ENCODE assay signal across 9 mouse cellular contexts in genomic region chr7:79238741-79239140, GRCm38 (mm10). TPM values are rescaled to one million over a fixed set of nuclear protein-coding genes. Genes with fewer than 3 reads are reported as not detected.
DNase-seq lines count a peak whose midpoint lies in the region; ATAC-seq and TF ChIP-seq lines count a peak whose summit lies in the region.
"Had no signal": no experiment of that assay in that cellular context is flagged by ENCODE, and none has a peak within 500 bp of the region (broad histone marks: within the 10 kb centered on the region; RNA-seq: fewer than 3 reads in every experiment).

No protein-coding gene starts in this region.

- H3K4me3 ChIP-seq in forebrain, embryonic 14.5 days (ENCODE audit: low read depth, low read length): no peak overlapping the region
- H3K4me3 ChIP-seq in forebrain, embryonic 16.5 days (replicated peaks; ENCODE audit: low read length): no peak overlapping the region
- no peak overlapping the region for H3K4me3 ChIP-seq in midbrain, postnatal 0 days (ENCODE audit: low read depth, low read length)
- no peak overlapping the region for H3K4me3 ChIP-seq in midbrain, embryonic 10.5 days
- no peak overlapping the region for H3K4me3 ChIP-seq in hindbrain, embryonic 14.5 days (replicated peaks; ENCODE audit: low read length)
- H3K4me3 ChIP-seq: lung, embryonic 15.5 days had no signal

- no peaks in the 10 kb centered on the region for H3K9me3 ChIP-seq in forebrain, embryonic 14.5 days (replicated peaks; ENCODE audit: control insufficient read depth, low read length)
- H3K9me3 ChIP-seq in forebrain, embryonic 16.5 days (ENCODE audit: control insufficient read depth, low read length): no peaks in the 10 kb centered on the region
- no peaks in the 10 kb centered on the region for H3K9me3 ChIP-seq in midbrain, postnatal 0 days (ENCODE audit: low read length)
- H3K9me3 ChIP-seq in midbrain, embryonic 10.5 days (replicated peaks): no peaks in the 10 kb centered on the region
- no peaks in the 10 kb centered on the region for H3K9me3 ChIP-seq in hindbrain, embryonic 14.5 days (ENCODE audit: control insufficient read depth, low read length)
- H3K9me3 ChIP-seq: lung, embryonic 15.5 days had no signal

- H3K27ac ChIP-seq in forebrain, embryonic 14.5 days (ENCODE audit: low read depth, low read length): no peak overlapping the region
- H3K27ac ChIP-seq in forebrain, embryonic 16.5 days (ENCODE audit: low read length): no peak overlapping the region
- H3K27ac ChIP-seq in midbrain, postnatal 0 days (ENCODE audit: low read depth, low read length): no peak overlapping the region
- no peak overlapping the region for H3K27ac ChIP-seq in midbrain, embryonic 10.5 days (replicated peaks)
- no peak overlapping the region for H3K27ac ChIP-seq in hindbrain, embryonic 14.5 days
- H3K27ac ChIP-seq: lung, embryonic 15.5 days had no signal

- no peaks in the 10 kb centered on the region for H3K36me3 ChIP-seq in forebrain, embryonic 14.5 days (ENCODE audit: control insufficient read depth, insufficient read depth, low read length)
- no peaks in the 10 kb centered on the region for H3K36me3 ChIP-seq in forebrain, embryonic 16.5 days (ENCODE audit: control insufficient read depth, insufficient read depth)
- H3K36me3 ChIP-seq in midbrain, postnatal 0 days (ENCODE audit: insufficient read depth, low read length): no peaks in the 10 kb centered on the region
- H3K36me3 ChIP-seq in midbrain, embryonic 10.5 days: no peaks in the 10 kb centered on the region
- no peaks in the 10 kb centered on the region for H3K36me3 ChIP-seq in hindbrain, embryonic 14.5 days (replicated peaks; ENCODE audit: control insufficient read depth, insufficient read depth)
- H3K36me3 ChIP-seq: lung, embryonic 15.5 days had no signal

- peak; percentile 74 for TF ChIP-seq CTCF in midbrain, postnatal 0 days (IDR thresholded peaks at IDR 0.05)

- no peak overlapping the region for H3K4me2 ChIP-seq in forebrain, embryonic 14.5 days (ENCODE audit: low read length)
- no peak overlapping the region for H3K4me2 ChIP-seq in forebrain, embryonic 16.5 days (ENCODE audit: low read length)
- no peak overlapping the region for H3K4me2 ChIP-seq in midbrain, postnatal 0 days (ENCODE audit: low read depth, low read length, poor library complexity, severe bottlenecking)
- no peak overlapping the region for H3K4me2 ChIP-seq in hindbrain, embryonic 14.5 days (replicated peaks)
- H3K4me2 ChIP-seq: lung, embryonic 15.5 days had no signal

- no peaks in the 10 kb centered on the region for H3K27me3 ChIP-seq in forebrain, embryonic 14.5 days (replicated peaks; ENCODE audit: control insufficient read depth, insufficient read depth, low read length)
- no peaks in the 10 kb centered on the region for H3K27me3 ChIP-seq in forebrain, embryonic 16.5 days (replicated peaks; ENCODE audit: control insufficient read depth, insufficient read depth, low read length)
- H3K27me3 ChIP-seq in midbrain, postnatal 0 days (ENCODE audit: insufficient read depth, low read length): no peaks in the 10 kb centered on the region
- H3K27me3 ChIP-seq in midbrain, embryonic 10.5 days (ENCODE audit: low read depth, poor library complexity, severe bottlenecking): no peaks in the 10 kb centered on the region
- H3K27me3 ChIP-seq in hindbrain, embryonic 14.5 days (ENCODE audit: control insufficient read depth, insufficient read depth, low read length): no peaks in the 10 kb centered on the region
- H3K27me3 ChIP-seq: lung, embryonic 15.5 days had no signal

- H3K4me1 ChIP-seq in forebrain, embryonic 14.5 days (ENCODE audit: control insufficient read depth, insufficient read depth, low read length): no peaks in the 10 kb centered on the region
- no peaks in the 10 kb centered on the region for H3K4me1 ChIP-seq in forebrain, embryonic 16.5 days (replicated peaks; ENCODE audit: control insufficient read depth, insufficient read depth, low read length)
- no peaks in the 10 kb centered on the region for H3K4me1 ChIP-seq in midbrain, postnatal 0 days (ENCODE audit: insufficient read depth, low read length)
- peaks cover 3% of the 10 kb centered on the region for H3K4me1 ChIP-seq in midbrain, embryonic 10.5 days
- no peaks in the 10 kb centered on the region for H3K4me1 ChIP-seq in hindbrain, embryonic 14.5 days (replicated peaks; ENCODE audit: control insufficient read depth, insufficient read depth, low read length)
- H3K4me1 ChIP-seq: lung, embryonic 15.5 days had no signal

- WGBS in forebrain, embryonic 14.5 days: 81% methylated on average over 5 of the region's 5 CpGs
- WGBS in forebrain, embryonic 16.5 days: 81% methylated on average over 5 of the region's 5 CpGs
- 84% methylated on average over 5 of the region's 5 CpGs for WGBS in midbrain, postnatal 0 days
- WGBS in midbrain, embryonic 10.5 days: 82% methylated on average over 5 of the region's 5 CpGs
- 85% methylated on average over 5 of the region's 5 CpGs for WGBS in hindbrain, embryonic 14.5 days

- ATAC-seq in forebrain, embryonic 14.5 days: no peak
- ATAC-seq in forebrain, embryonic 16.5 days: no peak
- no peak for ATAC-seq in midbrain, postnatal 0 days (ENCODE audit: low FRiP score)
- no peak for ATAC-seq in hindbrain, embryonic 14.5 days (ENCODE audit: low FRiP score)

- no peak overlapping the region for H3K9ac ChIP-seq in forebrain, embryonic 14.5 days (ENCODE audit: low read length)
- H3K9ac ChIP-seq in forebrain, embryonic 16.5 days (replicated peaks; ENCODE audit: low read depth, low read length): no peak overlapping the region
- H3K9ac ChIP-seq in midbrain, postnatal 0 days (replicated peaks; ENCODE audit: low read length, poor library complexity, severe bottlenecking): no peak overlapping the region
- no peak overlapping the region for H3K9ac ChIP-seq in hindbrain, embryonic 14.5 days
- H3K9ac ChIP-seq: lung, embryonic 15.5 days had no signal

- DNase-seq in forebrain, embryonic 14.5 days (ENCODE audit: low spot score): peak; percentile 45
- DNase-seq in midbrain, postnatal 0 days (ENCODE audit: low spot score): peak; percentile 52
- DNase-seq in midbrain, embryonic 10.5 days (ENCODE audit: low spot score): no peak
- peak; percentile 25 for DNase-seq in embryo, embryonic 11 days
- DNase-seq in naive thymus-derived CD4-positive, alpha-beta T cell, adult 2 months (ENCODE audit: low read depth): peak; percentile 63
- no peak for DNase-seq in urinary bladder, postnatal 14 days (ENCODE audit: low spot score)
- DNase-seq in hindbrain, embryonic 14.5 days (ENCODE audit: low spot score): no peak

RNA-seq across cellular contexts. Expression of gene Abhd2, which starts 34.3 kb away (rescaled TPM):
- 22.3 and 23.5 TPM in 2 replicates for polyA plus RNA-seq in forebrain, embryonic 14.5 days (2014; fragmentation: Nextera tagmentation; extraction: Ambion mirVana)
- 23.1 and 26.9 TPM in 2 replicates for polyA plus RNA-seq in forebrain, embryonic 16.5 days (2015; fragmentation: Nextera tagmentation; extraction: Ambion mirVana)
- total RNA-seq in midbrain, postnatal 0 days (2014; rRNA removed): 83.2 and 85.7 TPM in 2 replicates
- 18.1 and 23.0 TPM in 2 replicates for polyA plus RNA-seq in midbrain, postnatal 0 days (2015; fragmentation: Nextera tagmentation; extraction: Ambion mirVana)
- polyA plus RNA-seq in midbrain, embryonic 10.5 days (2016; fragmentation: Nextera tagmentation; extraction: Ambion mirVana): 6.8 and 8.7 TPM in 2 replicates
- 25.1 and 26.8 TPM in 2 replicates for polyA plus RNA-seq in hindbrain, embryonic 14.5 days (2014; fragmentation: Nextera tagmentation; extraction: Ambion mirVana)

Comparison
In these comparisons a context has a peak if more than half of its experiments do, and no peak if none do; other contexts are left out.
1. DNase-seq: peak in forebrain, embryonic 14.5 days (single experiment), midbrain, postnatal 0 days (single experiment), embryo, embryonic 11 days (single experiment) and naive thymus-derived CD4-positive, alpha-beta T cell, adult 2 months (single experiment); none in midbrain, embryonic 10.5 days (single experiment), urinary bladder, postnatal 14 days (single experiment) and hindbrain, embryonic 14.5 days (single experiment).